Mouse (Mus musculus): ENCODE measurements at regions not wholly inside any gene's neighbourhood (a gene's known extent, or its start where the extent isn't known, plus 50 kb on each side); places are given as distances from the start of the nearest gene placed in this dataset.

GRCm38 (mm10) chr11:48417615-48418014, 382.5 kb upstream of the Rack1 start:
- H3K36me3 ChIP-seq (replicated peaks): no peaks in the 10 kb centered on the region
- H3K4me3 ChIP-seq: no peak overlapping the region
- no peak for DNase-seq (ENCODE audit: extremely low spot score, low spot score)
- peaks cover 3% of the 10 kb centered on the region; the same call in 1 of the 2 replicates for H3K4me1 ChIP-seq
- H3K9me3 ChIP-seq: no peaks in the 10 kb centered on the region
- WGBS: 72% methylated on average over 2 of the region's 2 CpGs
- H3K27ac ChIP-seq: no peak overlapping the region
- H3K27me3 ChIP-seq (ENCODE audit: poor library complexity, severe bottlenecking): no peaks in the 10 kb centered on the region

- no peak for DNase-seq (ENCODE audit: extremely low spot score, low spot score)
- 81% methylated on average over 2 of the region's 2 CpGs for WGBS
- Histone ChIP-seq H3K4me3 (no peak overlapping the region), H3K9me3 (no peaks in the 10 kb centered on the region), H3K27me3 (ENCODE audit: poor library complexity, severe bottlenecking) (no peaks in the 10 kb centered on the region), H3K4me1 (no peaks in the 10 kb centered on the region), H3K36me3 (replicated peaks) (no peaks in the 10 kb centered on the region), H3K27ac (no peak overlapping the region)
Measured at GRCm38 (mm10) chr11:48398032-48398431, 402.1 kb upstream of the Rack1 start.

- Histone ChIP-seq H3K36me3 (replicated peaks) (no peaks in the 10 kb centered on the region), H3K27me3 (ENCODE audit: poor library complexity, severe bottlenecking) (no peaks in the 10 kb centered on the region), H3K4me1 (peaks cover 15% of the 10 kb centered on the region), H3K4me3 (no peak overlapping the region), H3K27ac (no peak overlapping the region), H3K9me3 (no peaks in the 10 kb centered on the region)
- DNase-seq (ENCODE audit: extremely low spot score, low spot score): no peak
- 79% methylated on average over 4 of the region's 4 CpGs for WGBS
Measured at GRCm38 (mm10) chr11:48381489-48381888, 392.7 kb upstream of the Sgcd start.

GRCm38 (mm10) chr11:48378044-48378443, 389.3 kb upstream of the Sgcd start:
- WGBS: 88% methylated on average over 4 of the region's 4 CpGs
- no peaks in the 10 kb centered on the region for H3K36me3 ChIP-seq (replicated peaks)
- DNase-seq (ENCODE audit: extremely low spot score, low spot score): no peak
- no peak overlapping the region for H3K27ac ChIP-seq
- H3K4me3 ChIP-seq: no peak overlapping the region
- H3K9me3 ChIP-seq: no peaks in the 10 kb centered on the region
- peaks cover 15% of the 10 kb centered on the region for H3K4me1 ChIP-seq
- no peaks in the 10 kb centered on the region for H3K27me3 ChIP-seq (ENCODE audit: poor library complexity, severe bottlenecking)

- DNase-seq (ENCODE audit: extremely low spot score, low spot score): no peak
- Histone ChIP-seq H3K4me1 (peaks cover 15% of the 10 kb centered on the region), H3K27ac (no peak overlapping the region), H3K4me3 (no peak overlapping the region), H3K9me3 (no peaks in the 10 kb centered on the region), H3K36me3 (replicated peaks) (no peaks in the 10 kb centered on the region), H3K27me3 (ENCODE audit: poor library complexity, severe bottlenecking) (no peaks in the 10 kb centered on the region)
Measured at GRCm38 (mm10) chr11:48377269-48377668, 388.5 kb upstream of the Sgcd start.

- Histone ChIP-seq H3K36me3 (replicated peaks) (no peaks in the 10 kb centered on the region), H3K4me3 (no peak overlapping the region), H3K27ac (no peak overlapping the region), H3K9me3 (no peaks in the 10 kb centered on the region), H3K4me1 (no peaks in the 10 kb centered on the region), H3K27me3 (ENCODE audit: poor library complexity, severe bottlenecking) (no peaks in the 10 kb centered on the region)
- no peak for DNase-seq (ENCODE audit: extremely low spot score, low spot score)
- 72% methylated on average over 4 of the region's 4 CpGs for WGBS
Measured at GRCm38 (mm10) chr11:48351349-48352023, 362.7 kb upstream of the Sgcd start.

- H3K4me1 ChIP-seq: no peaks in the 10 kb centered on the region
- no peak for DNase-seq (ENCODE audit: extremely low spot score, low spot score)
- no peaks in the 10 kb centered on the region for H3K36me3 ChIP-seq (replicated peaks)
- no peak overlapping the region for H3K4me3 ChIP-seq
- no peak overlapping the region for H3K27ac ChIP-seq
- 60% methylated on average over 1 of the region's 1 CpGs for WGBS
- H3K9me3 ChIP-seq: no peaks in the 10 kb centered on the region
- H3K27me3 ChIP-seq (ENCODE audit: poor library complexity, severe bottlenecking): no peaks in the 10 kb centered on the region
Measured at GRCm38 (mm10) chr11:48314500-48314899, 325.7 kb upstream of the Sgcd start.

GRCm38 (mm10) chr11:48295370-48295769, 306.6 kb upstream of the Sgcd start:
- H3K9me3 ChIP-seq: no peaks in the 10 kb centered on the region
- 90% methylated on average over 3 of the region's 3 CpGs for WGBS
- no peaks in the 10 kb centered on the region for H3K27me3 ChIP-seq (ENCODE audit: poor library complexity, severe bottlenecking)
- no peaks in the 10 kb centered on the region for H3K36me3 ChIP-seq (replicated peaks)
- DNase-seq (ENCODE audit: extremely low spot score, low spot score): no peak
- no peaks in the 10 kb centered on the region for H3K4me1 ChIP-seq
- no peak overlapping the region for H3K4me3 ChIP-seq
- H3K27ac ChIP-seq: no peak overlapping the region

- H3K9me3 ChIP-seq: no peaks in the 10 kb centered on the region
- no peak overlapping the region for H3K27ac ChIP-seq
- WGBS: 91% methylated on average over 3 of the region's 3 CpGs
- no peaks in the 10 kb centered on the region for H3K36me3 ChIP-seq (replicated peaks)
- H3K4me1 ChIP-seq: no peaks in the 10 kb centered on the region
- DNase-seq (ENCODE audit: extremely low spot score, low spot score): no peak
- no peaks in the 10 kb centered on the region for H3K27me3 ChIP-seq (ENCODE audit: poor library complexity, severe bottlenecking)
- no peak overlapping the region for H3K4me3 ChIP-seq
Measured at GRCm38 (mm10) chr11:48262492-48262891, 273.7 kb upstream of the Sgcd start.

- no peaks in the 10 kb centered on the region for H3K9me3 ChIP-seq
- no peaks in the 10 kb centered on the region for H3K36me3 ChIP-seq (replicated peaks)
- DNase-seq (ENCODE audit: extremely low spot score, low spot score): no peak
- 71% methylated on average over 1 of the region's 1 CpGs for WGBS
- H3K4me3 ChIP-seq: no peak overlapping the region
- no peaks in the 10 kb centered on the region for H3K27me3 ChIP-seq (ENCODE audit: poor library complexity, severe bottlenecking)
- H3K27ac ChIP-seq: no peak overlapping the region
- no peaks in the 10 kb centered on the region for H3K4me1 ChIP-seq
Measured at GRCm38 (mm10) chr11:48261089-48261488, 272.3 kb upstream of the Sgcd start.

- 59% methylated on average over 4 of the region's 4 CpGs for WGBS
- 0 out of 2 replicates have a peak, but pooled peaks cover 4% of the 10 kb centered on the region for H3K4me1 ChIP-seq
- no peaks in the 10 kb centered on the region for H3K36me3 ChIP-seq (replicated peaks)
- H3K4me3 ChIP-seq: no peak overlapping the region
- H3K9me3 ChIP-seq: no peaks in the 10 kb centered on the region
- DNase-seq (ENCODE audit: extremely low spot score, low spot score): no peak
- H3K27me3 ChIP-seq (ENCODE audit: poor library complexity, severe bottlenecking): no peaks in the 10 kb centered on the region
- H3K27ac ChIP-seq: no peak overlapping the region
Measured at GRCm38 (mm10) chr11:48250678-48251317, 262.0 kb upstream of the Sgcd start.

- no peaks in the 10 kb centered on the region for H3K36me3 ChIP-seq (replicated peaks)
- H3K4me1 ChIP-seq: 0 out of 2 replicates have a peak, but pooled peaks cover 4% of the 10 kb centered on the region
- 78% methylated on average over 1 of the region's 1 CpGs for WGBS
- no peak overlapping the region for H3K4me3 ChIP-seq
- H3K27me3 ChIP-seq (ENCODE audit: poor library complexity, severe bottlenecking): no peaks in the 10 kb centered on the region
- no peak for DNase-seq (ENCODE audit: extremely low spot score, low spot score)
- H3K27ac ChIP-seq: no peak overlapping the region
- no peaks in the 10 kb centered on the region for H3K9me3 ChIP-seq
Measured at GRCm38 (mm10) chr11:48249315-48249714, 260.5 kb upstream of the Sgcd start.

GRCm38 (mm10) chr11:48221156-48221555, 232.4 kb upstream of the Sgcd start:
- H3K9me3 ChIP-seq: no peaks in the 10 kb centered on the region
- H3K4me3 ChIP-seq: no peak overlapping the region
- no peaks in the 10 kb centered on the region for H3K36me3 ChIP-seq (replicated peaks)
- no peak overlapping the region for H3K27ac ChIP-seq
- DNase-seq (ENCODE audit: extremely low spot score, low spot score): no peak
- WGBS: 81% methylated on average over 4 of the region's 4 CpGs
- H3K27me3 ChIP-seq (ENCODE audit: poor library complexity, severe bottlenecking): no peaks in the 10 kb centered on the region
- H3K4me1 ChIP-seq: no peaks in the 10 kb centered on the region
